Mouse (Mus musculus): ENCODE results near the gene Spint2.

- TF ChIP-seq POLR2A (IDR thresholded peaks at IDR 0.05; ENCODE audit: insufficient read length, low read depth) (no peak), MAX (IDR thresholded peaks at IDR 0.05; ENCODE audit: low read depth) (no peak), E2F4 (IDR thresholded peaks at IDR 0.05; ENCODE audit: insufficient read depth) (no peak)
Observed at GRCm38 (mm10) chr7:29232247-29233013, 49.3 kb downstream of the Spint2 start, which contains the start of gene Kcnk6.
